Mouse (Mus musculus): ENCODE data around the gene Camk1g.

DNA sequence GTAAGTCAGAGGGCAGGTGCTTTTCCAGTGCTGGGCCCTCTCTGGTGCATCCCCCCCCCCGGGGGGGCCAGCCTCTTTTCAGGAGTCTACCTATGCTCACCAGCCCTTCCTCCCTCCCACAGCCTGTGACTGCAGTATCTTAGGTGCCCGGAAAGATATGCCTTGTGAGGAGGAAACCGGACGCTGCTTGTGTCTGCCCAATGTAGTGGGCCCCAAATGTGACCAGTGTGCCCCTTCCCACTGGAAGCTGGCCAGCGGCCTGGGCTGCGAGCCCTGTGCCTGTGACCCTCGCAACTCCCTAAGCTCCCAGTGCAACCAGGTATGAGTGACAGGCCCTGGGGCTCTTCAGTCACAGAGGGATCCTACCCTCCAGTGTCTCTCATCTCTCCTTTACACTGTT, 39.5 kb downstream of the Camk1g start:
- no peak for TF ChIP-seq HCFC1 (IDR thresholded peaks at IDR 0.05; ENCODE audit: borderline replicate concordance, insufficient read depth, low read length)
- TF ChIP-seq CHD2 (IDR thresholded peaks at IDR 0.05; ENCODE audit: low read depth, low read length): no peak
- no peak for TF ChIP-seq ZC3H11A (IDR thresholded peaks at IDR 0.05; ENCODE audit: borderline replicate concordance, low read depth, low read length)
- TF ChIP-seq MAFK (IDR thresholded peaks at IDR 0.05; ENCODE audit: insufficient read depth, low read depth, low read length): no peak
- no peak for TF ChIP-seq ZNF384 (IDR thresholded peaks at IDR 0.05; ENCODE audit: low read depth, low read length)

Data from ES-E14 (cell line).